Mouse (Mus musculus) ES-E14 (cell line): ENCODE data around the gene Olfr877.

ENCODE experiments used
- CHD2 ChIP-seq: IDR thresholded peaks from 2 replicates; pipeline ENCODE4 v1.6.1; 2014; ENCODE audit warnings: mild to moderate bottlenecking, low read depth, low read length, inconsistent platforms
- MAFK ChIP-seq: IDR thresholded peaks from 2 replicates; pipeline ENCODE4 v1.6.1; 2014; ENCODE audit warnings: mild to moderate bottlenecking, low read depth, low read length, inconsistent platforms; ENCODE audit not compliant: insufficient read depth
- ZNF384 ChIP-seq: IDR thresholded peaks from 2 replicates; pipeline ENCODE4 v1.6.1; 2012; ENCODE audit warnings: low read depth, low read length, inconsistent platforms

GRCm38 (mm10) chr9:37871536-37871935 lies 17.5 kb downstream of the Olfr877 start:
- TF ChIP-seq ZNF384 (no peak), MAFK (no peak), CHD2 (no peak)
